Mouse (Mus musculus) liver, embryonic 13.5 days (tissue): ENCODE data around the gene Pim3. TPM values are rescaled to one million over a fixed set of nuclear protein-coding genes. Genes with fewer than 3 reads are reported as not detected.

Source experiments
- ATAC-seq: fragments of 200-750 bp; cut with Nextera tagmentation; 2 replicates; pipeline ENCODE4 v1.8.0; 2017; ENCODE audit warnings: low read depth, mild to moderate bottlenecking, moderate number of reproducible peaks, moderate library complexity
- DNase-seq: peaks from one replicate; pipeline ENCODE4 v3.0.0; 2022
- H3K27ac ChIP-seq: fragments of 300-500 bp; sonication (generic); 2 replicates; pipeline ENCODE4 v1.5.1; 2015; ENCODE audit warnings: moderate library complexity, mild to moderate bottlenecking, inconsistent platforms
- H3K27me3 ChIP-seq: fragments of 300-500 bp; sonication (generic); 2 replicates; pipeline ENCODE4 v1.6.1; 2015; ENCODE audit warnings: mild to moderate bottlenecking, inconsistent platforms
- H3K36me3 ChIP-seq: fragments of 300-500 bp; sonication (generic); 2 replicates; pipeline ENCODE4 v1.6.1; 2015; ENCODE audit warnings: mild to moderate bottlenecking, inconsistent platforms
- H3K4me1 ChIP-seq: fragments of 300-500 bp; sonication (generic); replicated peaks from 2 replicates; pipeline ENCODE4 v1.6.1; 2015; ENCODE audit warnings: inconsistent platforms
- H3K4me2 ChIP-seq: fragments of 300-500 bp; sonication (generic); 2 replicates; pipeline ENCODE4 v1.6.1; 2015; ENCODE audit warnings: inconsistent platforms, mild to moderate bottlenecking, moderate library complexity
- H3K4me3 ChIP-seq: fragments of 300-500 bp; sonication (generic); replicated peaks from 2 replicates; pipeline ENCODE4 v1.5.1; 2015; ENCODE audit warnings: mild to moderate bottlenecking, inconsistent platforms
- H3K9ac ChIP-seq: fragments of 300-500 bp; sonication (generic); 2 replicates; pipeline ENCODE4 v1.6.1; 2015; ENCODE audit warnings: mild to moderate bottlenecking, inconsistent platforms
- H3K9me3 ChIP-seq: fragments of 300-500 bp; sonication (generic); replicated peaks from 2 replicates; pipeline ENCODE4 v1.6.1; 2016; ENCODE audit warnings: inconsistent platforms
- WGBS: fragments of 180-500 bp; shearing (Covaris S2); methylation state at CpG from one replicate; pipeline ENCODE4 v1.1.7; 2015; ENCODE audit not compliant: insufficient replicate concordance; 5-methylcytosine and 5-hydroxymethylcytosine counted together
- polyA plus RNA-seq: library from polyadenylated mRNA; unstranded; fragments of >200 nt; fragmentation: Nextera tagmentation; extraction: Ambion mirVana; gene quantifications from 2 replicates; pipeline ENCODE4 v1.2.1, GENCODE M21; 2015

Gene Pim3
- polyA plus RNA-seq, 1 experiment from 2014 or later, result 15.1 TPM

DNA sequence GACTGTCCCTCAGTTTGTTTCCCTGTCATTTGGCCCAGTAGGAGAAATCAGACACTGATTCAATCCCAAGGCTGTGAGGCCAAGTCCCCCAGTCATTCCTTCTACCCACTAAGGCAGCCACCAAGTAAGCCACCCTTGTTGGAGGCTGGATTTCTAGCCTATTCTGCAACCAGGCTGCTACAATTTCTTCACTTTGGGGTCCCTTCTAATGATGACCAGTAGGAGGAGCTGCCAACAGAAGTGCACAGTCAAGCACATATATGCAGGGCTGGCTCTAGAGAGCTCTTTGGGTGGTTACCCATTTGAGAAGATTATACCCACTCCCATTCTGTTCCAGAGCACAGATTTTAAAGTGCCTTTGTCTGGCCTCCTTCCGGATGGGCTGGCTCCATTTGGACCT, 41.1 kb downstream of the Pim3 start:
- Histone ChIP-seq H3K27me3 (no peaks in the 10 kb centered on the region), H3K4me3 (no peak overlapping the region), H3K4me1 (no peaks in the 10 kb centered on the region), H3K9me3 (no peaks in the 10 kb centered on the region), H3K27ac (no peak overlapping the region), H3K9ac (no peak overlapping the region), H3K4me2 (no peak overlapping the region), H3K36me3 (no peaks in the 10 kb centered on the region)
- 60% methylated on average over 1 of the region's 1 CpGs for WGBS
- ATAC-seq (no peak), DNase-seq (no peak)

DNA sequence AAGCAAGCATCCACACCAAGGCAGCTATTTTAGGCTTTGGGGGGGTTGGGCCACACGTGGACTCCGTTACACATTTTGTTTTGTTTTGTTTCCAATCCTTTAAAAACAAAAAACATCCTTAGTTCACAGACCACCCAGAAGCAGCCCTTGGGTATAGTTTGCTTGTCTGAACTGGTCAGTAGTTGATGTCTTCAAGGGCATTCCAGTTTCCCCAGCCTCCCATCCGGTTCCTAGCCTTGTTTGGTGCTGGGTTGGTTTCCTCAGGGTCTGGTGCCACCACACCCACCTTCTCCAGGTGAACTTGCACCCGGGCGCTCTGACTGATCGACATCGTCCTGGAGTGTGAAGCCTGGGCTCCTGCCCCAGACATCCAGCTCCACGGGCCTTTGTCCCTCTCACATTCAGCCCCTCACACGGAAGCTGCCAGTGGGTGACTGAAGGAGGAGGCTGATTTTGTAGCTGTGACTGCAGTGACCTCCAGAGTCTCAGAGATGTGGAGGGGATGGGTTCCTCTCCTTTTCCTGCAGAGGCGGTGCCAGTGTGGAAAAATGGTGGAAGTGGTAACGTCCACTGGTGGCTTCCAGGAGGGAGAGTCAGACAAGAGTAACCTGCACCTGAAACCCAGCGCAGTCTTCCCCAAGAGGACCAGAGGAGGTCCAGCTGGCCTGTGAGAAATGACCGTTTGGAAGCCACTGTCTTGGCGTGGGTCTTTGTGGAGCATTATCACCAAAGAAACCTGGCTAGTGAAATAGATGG, 42.2 kb downstream of the Pim3 start:
- Histone ChIP-seq H3K36me3 (no peaks in the 10 kb centered on the region), H3K4me1 (no peaks in the 10 kb centered on the region), H3K4me3 (no peak overlapping the region), H3K27ac (no peak overlapping the region), H3K9me3 (no peaks in the 10 kb centered on the region), H3K4me2 (no peak overlapping the region), H3K27me3 (no peaks in the 10 kb centered on the region), H3K9ac (no peak overlapping the region)
- 68% methylated on average over 14 of the region's 14 CpGs for WGBS
- no peak for DNase-seq
- no peak for ATAC-seq

DNA sequence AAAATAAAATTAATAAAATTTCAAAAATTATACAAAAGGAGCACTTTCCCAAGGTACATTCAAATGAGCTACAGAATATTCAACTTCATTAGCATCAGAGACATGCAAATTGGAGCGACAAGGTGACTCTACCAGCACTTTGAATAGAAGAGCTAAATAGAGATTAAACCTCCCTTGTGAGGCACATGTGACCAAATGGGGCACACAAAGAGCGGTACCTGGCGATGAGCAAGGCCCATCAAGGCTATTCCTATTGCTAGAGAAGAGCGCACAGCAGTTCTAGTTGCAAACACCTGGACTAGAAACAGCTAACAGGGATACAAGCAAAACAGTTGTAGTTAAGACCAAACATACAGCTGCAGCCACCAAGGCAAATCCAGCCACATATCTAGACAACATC, 44.4 kb downstream of the Pim3 start:
- no peak overlapping the region for H3K4me2 ChIP-seq
- no peaks in the 10 kb centered on the region for H3K27me3 ChIP-seq
- no peak overlapping the region for H3K9ac ChIP-seq
- H3K27ac ChIP-seq, result no peak overlapping the region
- no peak overlapping the region for H3K4me3 ChIP-seq
- DNase-seq, result no peak
- 53% methylated on average over 4 of the region's 4 CpGs for WGBS
- H3K9me3 ChIP-seq, result no peaks in the 10 kb centered on the region
- ATAC-seq, result no peak
- H3K4me1 ChIP-seq, result no peaks in the 10 kb centered on the region
- H3K36me3 ChIP-seq, result no peaks in the 10 kb centered on the region

DNA sequence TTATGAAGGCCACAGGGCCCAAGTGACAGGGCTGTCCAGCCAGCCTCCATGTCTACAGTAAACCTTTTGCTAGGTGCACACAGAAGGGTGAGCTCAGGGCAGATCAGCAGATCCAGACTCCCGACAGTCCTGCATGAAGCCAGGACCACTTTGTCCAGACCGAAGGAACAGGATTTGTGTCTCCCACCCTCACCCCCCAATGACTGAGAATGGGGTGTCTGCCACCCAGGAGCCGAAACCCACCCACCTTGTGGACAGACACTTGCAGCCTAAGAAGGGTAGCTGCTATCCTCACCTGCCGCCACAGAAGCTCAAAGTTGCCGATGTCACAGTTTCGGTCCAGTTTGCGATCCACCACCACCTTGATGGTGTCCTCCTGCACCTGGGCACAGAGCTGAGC, 53.1 kb downstream of the Pim3 start:
- Histone ChIP-seq H3K27ac (no peak overlapping the region), H3K27me3 (no peaks in the 10 kb centered on the region)
- 73% methylated on average over 7 of the region's 7 CpGs for WGBS

More for the DNA sequence above, 53.1 kb downstream of the Pim3 start:
- H3K36me3 ChIP-seq, result no peaks in the 10 kb centered on the region
- no peak overlapping the region for H3K9ac ChIP-seq
- H3K4me1 ChIP-seq, result 0 out of 2 replicates have a peak, but pooled peaks cover 2% of the 10 kb centered on the region
- no peaks in the 10 kb centered on the region for H3K9me3 ChIP-seq
- ATAC-seq, result no peak
- no peak overlapping the region for H3K4me2 ChIP-seq
- DNase-seq, result no peak
- H3K4me3 ChIP-seq, result no peak overlapping the region

Other genes starting within 250 kb of the Pim3 start
- 5.5 and 6.0 TPM in 2 replicates for gene Brd1, start 128.0 kb upstream of the Pim3 start, polyA plus RNA-seq
- 10.5 and 13.3 TPM in 2 replicates for gene Zbed4, start 110.5 kb upstream of the Pim3 start, polyA plus RNA-seq
- 5.6 and 6.3 TPM in 2 replicates for gene Alg12, start 42.9 kb upstream of the Pim3 start, polyA plus RNA-seq
- gene Creld2, start 42.5 kb upstream of the Pim3 start, polyA plus RNA-seq, result 49.6 and 55.4 TPM in 2 replicates
- not detected in 2 replicates for gene Ttll8, start 92.2 kb downstream of the Pim3 start, polyA plus RNA-seq
- 0.03 TPM in 1 of 2 replicates, not detected in the other for gene Mlc1, start 116.8 kb downstream of the Pim3 start, polyA plus RNA-seq
- not detected in 2 replicates for gene Mov10l1, start 120.7 kb downstream of the Pim3 start, polyA plus RNA-seq
- gene Panx2, start 197.5 kb downstream of the Pim3 start, polyA plus RNA-seq, result not detected in 2 replicates
- gene Trabd, start 212.9 kb downstream of the Pim3 start, polyA plus RNA-seq, result 16.4 and 16.6 TPM in 2 replicates
- gene Selenoo, start 226.9 kb downstream of the Pim3 start, polyA plus RNA-seq, result 6.4 and 7.1 TPM in 2 replicates